Mouse (Mus musculus) thymus, adult 2 months (tissue): ENCODE measurements around the gene Gm17387. TPM values are rescaled to one million over a fixed set of nuclear protein-coding genes. Genes with fewer than 3 reads are reported as not detected.

Experiments
- DNase-seq: peaks from one replicate; pipeline ENCODE4 v3.0.0; 2021
- H3K27ac ChIP-seq: fragments of 200-500 bp; 2 replicates; pipeline ENCODE4 v1.5.1; 2012; ENCODE audit warnings: low read length, control low read depth; ENCODE audit not compliant: control insufficient read depth, insufficient read depth
- H3K27me3 ChIP-seq: fragments of 200-500 bp; 2 replicates; pipeline ENCODE4 v1.6.1; 2012; ENCODE audit warnings: mild to moderate bottlenecking, low read length, moderate library complexity, mixed read lengths; ENCODE audit not compliant: control insufficient read depth, insufficient read depth
- H3K36me3 ChIP-seq: fragments of 200-500 bp; 2 replicates; pipeline ENCODE4 v1.6.1; 2012; ENCODE audit warnings: mild to moderate bottlenecking, low read length, moderate library complexity; ENCODE audit not compliant: control insufficient read depth, insufficient read depth
- H3K4me1 ChIP-seq: fragments of 200-500 bp; replicated peaks from 2 replicates; pipeline ENCODE4 v1.6.1; 2012; ENCODE audit warnings: low read length; ENCODE audit not compliant: control insufficient read depth, insufficient read depth
- H3K4me3 ChIP-seq: fragments of 200-500 bp; 2 replicates; pipeline ENCODE4 v1.5.1; 2012; ENCODE audit warnings: mild to moderate bottlenecking, low read length, control low read depth, moderate library complexity; ENCODE audit not compliant: control insufficient read depth, insufficient read depth
- CTCF ChIP-seq: fragments of 200-500 bp; IDR thresholded peaks from 2 replicates; pipeline ENCODE4 v1.5.1; 2012; ENCODE audit warnings: mild to moderate bottlenecking, control low read depth, low read length, moderate library complexity, borderline replicate concordance; ENCODE audit not compliant: control insufficient read depth, poor library complexity, insufficient read depth; ENCODE audit errors: extremely low read depth
- POLR2A ChIP-seq: fragments of 200-500 bp; IDR thresholded peaks from 2 replicates; pipeline ENCODE4 v1.6.1; 2012; ENCODE audit warnings: mild to moderate bottlenecking, low read length, control low read depth, moderate library complexity; ENCODE audit not compliant: control insufficient read depth, poor library complexity, insufficient read depth; ENCODE audit errors: extremely low read depth
- WGBS: fragments of 180-500 bp; shearing (Covaris S2); methylation state at CpG from one replicate; pipeline ENCODE4 v1.1.7; 2018; 5-methylcytosine and 5-hydroxymethylcytosine counted together
- polyA plus RNA-seq: library from polyadenylated mRNA; depleted of rRNA; stranded (reverse); fragments of >200 nt; gene quantifications from 2 replicates; pipeline ENCODE4 v1.2.3, GENCODE M21; 2012

Gm17387 gene
- polyA plus RNA-seq, 1 experiment: not detected

DNA sequence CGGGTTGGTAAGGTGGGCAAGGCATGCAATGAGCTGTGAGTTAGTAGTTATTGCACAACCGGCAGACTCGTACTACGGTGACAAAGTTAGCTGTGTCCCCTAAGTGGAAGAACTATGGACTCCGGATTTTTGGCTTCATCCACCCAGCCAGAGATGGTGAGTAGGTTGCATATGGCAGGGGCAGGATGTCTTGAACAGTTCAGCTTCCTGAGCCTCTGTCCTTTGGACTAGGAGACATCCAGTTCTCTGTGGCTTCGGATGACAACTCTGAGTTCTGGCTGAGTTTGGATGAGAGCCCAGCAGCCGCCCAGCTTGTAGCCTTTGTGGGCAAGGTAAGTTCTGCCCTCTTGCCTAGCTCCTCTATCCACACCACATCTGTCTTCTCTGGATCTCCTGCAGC lies 35.6 kb downstream of the Gm17387 start:
- H3K36me3 ChIP-seq: no peaks in the 10 kb centered on the region
- no peak overlapping the region for H3K4me3 ChIP-seq
- WGBS: 85% methylated on average over 7 of the region's 7 CpGs
- H3K4me1 ChIP-seq: peaks cover 26% of the 10 kb centered on the region
- DNase-seq: no peak
- H3K27ac ChIP-seq: no peak overlapping the region
- H3K27me3 ChIP-seq: peaks cover 6% of the 10 kb centered on the region; the same call in 1 of the 2 replicates
- TF ChIP-seq POLR2A: no peak
- TF ChIP-seq CTCF: no peak

DNA sequence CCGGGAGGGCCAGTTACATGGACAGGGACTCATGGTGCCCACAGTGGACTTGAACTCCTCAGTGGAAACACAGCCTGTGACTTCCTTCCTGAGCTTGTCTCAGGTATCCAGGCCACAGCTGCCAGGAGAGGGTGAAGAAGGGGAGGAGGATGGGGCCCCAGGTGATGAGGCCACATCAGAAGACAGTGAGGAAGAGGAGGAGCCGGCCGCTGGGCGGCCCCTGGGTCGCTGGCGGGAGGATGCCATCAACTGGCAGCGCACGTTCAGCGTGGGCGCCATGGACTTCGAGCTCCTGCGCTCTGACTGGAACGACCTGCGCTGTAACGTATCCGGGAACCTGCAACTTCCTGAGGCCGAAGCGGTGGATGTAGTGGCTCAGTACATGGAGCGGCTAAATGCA lies 39.4 kb downstream of the Gm17387 start:
- H3K36me3 ChIP-seq: no peaks in the 10 kb centered on the region
- no peak for TF ChIP-seq POLR2A
- no peak for TF ChIP-seq CTCF
- H3K27me3 ChIP-seq: peaks cover 7% of the 10 kb centered on the region
- WGBS: 83% methylated on average over 19 of the region's 19 CpGs
- H3K4me3 ChIP-seq: no peak overlapping the region
- peaks cover 34% of the 10 kb centered on the region for H3K4me1 ChIP-seq
- no peak for DNase-seq
- no peak overlapping the region for H3K27ac ChIP-seq

DNA sequence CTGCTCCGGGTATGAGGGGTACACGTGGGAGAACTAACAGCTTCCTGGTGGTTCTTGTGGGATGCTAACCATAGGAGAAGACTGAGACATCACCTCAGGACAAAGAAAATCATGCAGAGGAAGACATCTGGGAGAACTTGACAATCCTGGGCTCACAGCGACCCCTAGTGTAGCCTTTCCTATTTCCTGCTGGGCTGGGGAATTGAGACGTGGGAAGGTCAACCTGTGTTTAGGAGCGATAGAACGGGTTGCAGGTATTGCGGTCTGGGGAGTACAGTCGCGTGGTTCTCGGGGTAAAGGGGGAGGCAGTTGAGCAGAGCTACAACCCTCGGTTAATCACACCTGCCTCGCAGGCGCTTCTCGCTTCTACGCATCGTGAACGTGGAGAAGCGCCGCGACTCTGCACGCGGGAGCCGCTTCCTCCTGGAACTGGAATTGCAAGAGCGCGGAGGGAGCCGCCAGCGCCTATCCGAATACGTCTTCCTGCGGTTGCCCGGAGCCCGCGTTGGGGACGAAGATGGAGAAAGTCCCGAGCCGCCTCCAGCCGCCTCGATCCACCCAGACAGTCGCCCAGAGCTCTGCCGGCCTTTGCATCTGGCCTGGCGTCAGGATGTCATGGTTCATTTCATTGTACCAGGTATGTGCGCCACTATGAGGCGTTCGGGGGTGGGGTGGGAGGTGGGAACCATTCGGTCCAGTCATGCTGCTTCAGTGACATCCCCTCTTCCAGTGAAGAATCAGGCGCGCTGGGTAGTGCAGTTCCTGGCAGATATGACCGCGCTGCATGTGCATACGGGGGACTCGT lies 41.3 kb downstream of the Gm17387 start:
- H3K27me3 ChIP-seq: peaks cover 7% of the 10 kb centered on the region
- peak; percentile 76 for DNase-seq

DNA sequence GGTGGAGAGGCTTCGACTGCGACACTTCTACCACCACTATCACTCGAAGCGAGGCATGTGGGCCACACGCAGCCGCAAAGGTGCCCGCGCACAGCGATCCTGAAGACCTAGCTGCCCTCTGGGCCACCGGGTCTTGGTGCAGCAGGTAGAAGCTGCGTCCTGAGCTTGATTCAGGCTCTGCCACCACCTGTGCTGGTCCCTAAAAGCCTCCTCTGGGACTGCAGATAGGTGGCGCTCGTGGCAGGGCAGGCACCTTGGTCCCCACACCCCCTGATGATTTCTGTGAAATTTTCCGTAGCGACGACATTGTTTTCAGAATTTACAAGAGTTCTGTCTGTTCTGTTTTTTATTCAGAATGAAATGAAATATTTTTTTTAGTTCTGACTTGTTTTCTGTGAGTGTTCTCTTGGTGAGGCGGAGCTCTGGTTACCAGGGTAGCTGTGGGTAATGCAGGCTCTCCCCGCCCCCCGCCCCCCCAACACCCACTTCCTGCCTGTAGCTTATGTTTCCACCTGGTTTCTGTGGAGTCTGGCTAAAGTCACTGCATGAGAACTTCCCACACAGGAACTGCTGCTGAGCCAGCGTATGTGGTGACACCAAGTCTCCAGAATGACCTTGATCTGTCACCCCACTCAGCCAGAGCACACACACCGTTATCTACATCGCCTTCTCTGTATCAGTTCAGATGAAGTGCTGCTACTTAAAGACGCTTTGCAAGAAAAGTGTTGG lies 43.2 kb downstream of the Gm17387 start:
- H3K4me1 ChIP-seq: peaks cover 29% of the 10 kb centered on the region
- peaks cover 7% of the 10 kb centered on the region for H3K27me3 ChIP-seq
- peak overlapping the region; percentile 61 for H3K27ac ChIP-seq
- peak; percentile 80 for DNase-seq
- TF ChIP-seq CTCF (peak; percentile 97), POLR2A (no peak)
- WGBS: 6% methylated on average over 23 of the region's 23 CpGs
- no peaks in the 10 kb centered on the region for H3K36me3 ChIP-seq
- peak overlapping the region; percentile 17; the same call in 1 of the 2 replicates for H3K4me3 ChIP-seq

More for the DNA sequence above, 41.3 kb downstream of the Gm17387 start:
- Histone ChIP-seq H3K36me3 (no peaks in the 10 kb centered on the region), H3K4me3 (peak overlapping the region; percentile 35), H3K4me1 (peaks cover 29% of the 10 kb centered on the region), H3K27ac (no peak overlapping the region)
- TF ChIP-seq POLR2A (no peak), CTCF (peak; percentile 61; the same call in 1 of the 2 replicates)
- 5% methylated on average over 51 of the region's 51 CpGs for WGBS

DNA sequence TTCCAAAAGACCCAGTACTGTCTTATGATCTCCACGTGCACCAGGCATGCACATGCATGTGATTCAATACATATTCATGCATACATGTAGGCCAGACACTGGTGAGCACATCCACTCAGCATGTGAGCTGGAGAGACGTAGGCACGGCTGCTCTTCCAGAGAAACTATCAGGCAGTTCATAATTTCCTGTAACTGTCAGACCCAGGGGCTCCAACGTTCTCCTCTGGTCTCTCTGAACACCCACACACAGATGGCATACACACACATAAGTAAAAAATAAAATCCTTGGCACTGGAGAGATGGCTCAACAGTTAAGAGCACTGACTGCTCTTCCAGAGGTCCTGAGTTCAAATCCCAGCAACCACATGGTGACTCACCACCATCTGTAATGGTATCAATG lies 44.9 kb downstream of the Gm17387 start:
- peaks cover 21% of the 10 kb centered on the region for H3K4me1 ChIP-seq
- no peak for DNase-seq
- H3K27ac ChIP-seq: no peak overlapping the region
- peaks cover 7% of the 10 kb centered on the region for H3K27me3 ChIP-seq
- H3K4me3 ChIP-seq: no peak overlapping the region
- WGBS: 72% methylated on average over 4 of the region's 4 CpGs
- no peaks in the 10 kb centered on the region for H3K36me3 ChIP-seq
- TF ChIP-seq POLR2A: no peak
- no peak for TF ChIP-seq CTCF

DNA sequence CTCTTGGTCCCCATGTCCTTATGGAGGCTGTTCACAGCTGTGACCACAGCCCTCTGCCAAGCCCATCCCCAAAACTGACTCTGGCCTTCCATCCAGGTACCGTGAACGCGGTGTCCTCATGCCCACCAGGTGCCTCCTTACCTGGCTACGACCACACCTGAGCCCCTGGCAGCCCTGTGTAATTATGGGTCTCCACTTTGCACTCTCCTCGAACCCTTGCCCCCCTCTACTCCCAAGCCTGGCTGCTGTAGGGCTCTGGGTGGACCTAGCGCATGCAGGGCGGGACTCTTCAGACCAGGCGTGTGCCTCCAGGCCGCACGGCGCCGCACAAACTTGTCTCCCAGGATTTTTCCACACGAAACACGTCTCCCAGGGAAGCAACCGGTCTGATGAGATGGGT lies 48.9 kb downstream of the Gm17387 start, which contains the start of gene Pkp3:
Pkp3 (plus strand) TSS at position 378 of the 400 bp plus-strand sequence.
- Histone ChIP-seq H3K36me3 (no peaks in the 10 kb centered on the region), H3K4me3 (no peak within 1 kb of the TSS), H3K27me3 (no peaks in the 10 kb centered on the region), H3K4me1 (peaks cover 4% of the 10 kb centered on the region), H3K27ac (no peak within 1 kb of the TSS)
- no peak for TF ChIP-seq CTCF
- TF ChIP-seq POLR2A: no peak
- 97% methylated on average over 15 of the region's 15 CpGs for whole genome bisulfite sequencing
- DNase-seq: no peak
